Mouse (Mus musculus) myocyte (in vitro differentiated cells): ENCODE data around the gene Oard1.

Source experiments
- CEBPB ChIP-seq: IDR thresholded peaks from 2 replicates; pipeline ENCODE4 v1.6.1; 2011; ENCODE audit warnings: mild to moderate bottlenecking, moderate library complexity; ENCODE audit not compliant: poor library complexity, insufficient read depth, severe bottlenecking
- E2F4 ChIP-seq: IDR thresholded peaks from one replicate; pipeline ENCODE4 v1.6.1; 2011; ENCODE audit warnings: mild to moderate bottlenecking, control low read depth, moderate library complexity; ENCODE audit not compliant: insufficient read depth
- MAX ChIP-seq: IDR thresholded peaks from one replicate; pipeline ENCODE4 v1.6.1; 2011; ENCODE audit warnings: low read depth, mild to moderate bottlenecking, control low read depth
- MYOD1 ChIP-seq, 3 experiments: IDR thresholded peaks; one replicate each; pipeline ENCODE4 v1.6.1; 2011; ENCODE audit warnings: control low read depth in 2 of 3, low read depth in 2 of 3, mild to moderate bottlenecking in 2 of 3, moderate library complexity in 1 of 3; ENCODE audit not compliant: insufficient read length in 2 of 3, control insufficient read depth in 1 of 3
- MYOG ChIP-seq, 3 experiments: IDR thresholded peaks; one replicate each; pipeline ENCODE4 v1.6.1; 2011; ENCODE audit warnings: control low read depth in 2 of 3, low read depth in 2 of 3, mild to moderate bottlenecking in 2 of 3; ENCODE audit not compliant: insufficient read length in 2 of 3, control insufficient read depth in 1 of 3, insufficient read depth in 1 of 3
- POLR2A ChIP-seq: IDR thresholded peaks from one replicate; pipeline ENCODE4 v1.6.1; 2011; ENCODE audit warnings: low read depth, mild to moderate bottlenecking, control low read depth, moderate library complexity; ENCODE audit not compliant: insufficient read length
- SRF ChIP-seq: IDR thresholded peaks from one replicate; pipeline ENCODE4 v1.6.1; 2011; ENCODE audit warnings: low read depth; ENCODE audit not compliant: control insufficient read depth, insufficient read length
- TCF12 ChIP-seq: IDR thresholded peaks from one replicate; pipeline ENCODE4 v1.6.1; 2011; ENCODE audit warnings: mild to moderate bottlenecking, control low read depth; ENCODE audit not compliant: poor library complexity, insufficient read depth, severe bottlenecking
- TCF3 ChIP-seq: IDR thresholded peaks from one replicate; pipeline ENCODE4 v1.6.1; 2011; ENCODE audit warnings: low read depth, control low read depth; ENCODE audit not compliant: insufficient read length
- USF1 ChIP-seq: IDR thresholded peaks from one replicate; pipeline ENCODE4 v1.6.1; 2011; ENCODE audit warnings: low read depth, mild to moderate bottlenecking, control low read depth, moderate library complexity

DNA sequence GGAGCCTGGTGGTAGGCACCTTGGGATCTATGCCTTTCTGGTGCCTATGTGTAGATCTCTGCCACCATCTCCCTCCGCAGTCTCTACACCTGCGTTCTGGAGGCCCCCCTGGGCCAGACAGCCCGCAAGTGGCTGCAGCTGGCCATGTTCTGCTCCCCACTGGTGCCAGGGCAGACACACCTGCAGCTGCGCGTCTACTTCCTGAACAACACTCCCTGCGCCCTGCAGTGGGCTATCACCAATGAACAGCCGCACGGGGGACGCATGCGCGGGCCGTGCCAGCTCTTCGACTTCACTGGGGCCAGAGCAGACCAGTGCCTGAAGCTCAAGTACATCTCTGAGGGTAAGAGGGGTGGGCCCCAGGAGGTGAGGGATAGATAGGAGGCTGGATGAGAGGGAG lies 52.3 kb downstream of the Oard1 start:
- TF ChIP-seq TCF3 (no peak), POLR2A (no peak), E2F4 (no peak), SRF (no peak), CEBPB (no peak), USF1 (no peak), TCF12 (no peak), MAX (no peak), MYOG (IDR thresholded peaks at IDR 0.05; ENCODE audit: control insufficient read depth in 1 of 3, insufficient read depth in 1 of 3, insufficient read length in 2 of 3, low read depth in 2 of 3) (no peak), MYOD1 (IDR thresholded peaks at IDR 0.05; ENCODE audit: control insufficient read depth in 1 of 3, insufficient read length in 2 of 3, low read depth in 2 of 3) (no peak)
